Mouse (Mus musculus) forelimb bud, embryonic 11.5 days (tissue): ENCODE results near the gene Mov10l1.

Experiments used
- DNase-seq: peaks from one replicate; pipeline ENCODE4 v3.0.0-alpha.2; 2012; ENCODE audit warnings: low read depth, low spot score

Gene Mov10l1

GRCm38 (mm10) chr15:88982534-88983079 lies at the start of gene Mov10l1:
Gene Mov10l1, plus strand, starts transcription at chr15:88982909.
- DNase-seq: no peak

DNA sequence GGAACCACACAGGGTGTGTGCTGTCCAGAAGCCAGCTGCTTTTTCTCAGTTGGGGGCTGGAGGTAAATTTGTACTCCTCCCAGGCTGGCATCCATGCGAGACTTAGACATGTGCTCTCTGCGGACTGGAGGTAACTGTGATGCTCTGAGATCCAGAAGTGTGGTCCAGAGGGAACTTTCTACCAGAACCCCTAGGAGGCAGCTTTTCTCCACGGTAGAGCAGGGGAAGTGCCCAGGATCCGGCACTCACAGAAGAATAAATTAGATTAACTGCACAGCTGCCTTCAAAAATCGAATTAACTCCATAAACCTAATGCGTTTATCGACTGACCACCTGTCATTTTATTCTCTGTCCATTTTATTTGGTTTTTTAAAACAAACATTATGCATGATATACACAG lies 48.6 kb upstream of the Mov10l1 start:
- DNase-seq: no peak

- no peak for DNase-seq
Measured at GRCm38 (mm10) chr15:88936619-88937290, 46.0 kb upstream of the Mov10l1 start.

GRCm38 (mm10) chr15:88937291-88937650 lies 45.4 kb upstream of the Mov10l1 start:
- DNase-seq: no peak

DNA sequence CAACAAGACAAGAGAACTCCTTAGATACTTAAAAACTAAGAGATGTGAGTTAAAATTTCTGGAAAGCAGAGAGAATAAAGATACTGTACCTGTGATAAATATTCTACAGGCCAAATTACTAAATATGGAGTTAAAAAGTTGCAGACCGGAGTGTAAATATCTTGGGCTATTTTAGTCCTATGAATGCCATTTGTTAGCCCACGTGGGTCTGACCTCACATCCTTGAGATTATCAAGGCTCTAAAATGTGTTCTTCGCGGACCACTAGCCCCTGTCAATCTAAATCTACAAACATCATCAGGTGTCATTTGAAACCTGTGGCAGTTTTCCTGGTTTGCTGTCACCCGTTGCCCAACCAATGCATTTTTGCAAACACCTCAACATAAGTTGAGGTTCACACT lies 39.9 kb upstream of the Mov10l1 start:
- DNase-seq: no peak

- no peak for DNase-seq
Measured at GRCm38 (mm10) chr15:88943896-88944551, 38.7 kb upstream of the Mov10l1 start.

DNA sequence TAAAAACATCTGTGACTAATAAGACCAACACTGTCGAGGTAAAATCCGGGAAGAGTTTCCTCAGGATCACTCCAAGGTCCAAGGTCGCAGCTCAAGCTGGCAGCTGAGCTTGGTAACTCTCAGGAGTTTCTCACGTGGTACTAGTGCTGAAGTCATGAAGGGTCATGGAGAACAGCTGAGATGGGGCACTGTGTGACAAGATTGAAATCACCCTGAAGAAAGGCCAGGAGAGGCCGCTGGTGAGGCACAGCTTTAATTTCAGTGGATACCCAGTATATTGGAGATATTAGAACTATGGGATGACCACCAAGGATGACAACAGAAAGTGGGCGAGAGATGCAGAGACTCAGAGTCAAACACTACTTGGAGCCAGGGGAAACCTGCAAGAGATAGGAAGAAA lies 35.9 kb upstream of the Mov10l1 start:
- DNase-seq: no peak

GRCm38 (mm10) chr15:88951246-88951645 lies 31.5 kb upstream of the Mov10l1 start:
- DNase-seq: no peak

- no peak for DNase-seq
Measured at GRCm38 (mm10) chr15:88954368-88955072, 28.2 kb upstream of the Mov10l1 start, which contains the start of gene Ttll8. Gene Ttll8, minus strand, starts transcription at chr15:88954418.

- DNase-seq: no peak
Measured at GRCm38 (mm10) chr15:88955342-88955741, 27.4 kb upstream of the Mov10l1 start.

- no peak for DNase-seq
Measured at GRCm38 (mm10) chr15:88957522-88957921, 25.2 kb upstream of the Mov10l1 start.

- no peak for DNase-seq
Measured at GRCm38 (mm10) chr15:88964070-88964578, 18.6 kb upstream of the Mov10l1 start.

GRCm38 (mm10) chr15:88972300-88972699 lies 10.4 kb upstream of the Mov10l1 start:
- DNase-seq: no peak

GRCm38 (mm10) chr15:88978281-88979137 lies 4.2 kb upstream of the Mov10l1 start, which contains the start of gene Mlc1:
Gene Mlc1, minus strand, starts transcription at chr15:88979007.
- DNase-seq: no peak

DNA sequence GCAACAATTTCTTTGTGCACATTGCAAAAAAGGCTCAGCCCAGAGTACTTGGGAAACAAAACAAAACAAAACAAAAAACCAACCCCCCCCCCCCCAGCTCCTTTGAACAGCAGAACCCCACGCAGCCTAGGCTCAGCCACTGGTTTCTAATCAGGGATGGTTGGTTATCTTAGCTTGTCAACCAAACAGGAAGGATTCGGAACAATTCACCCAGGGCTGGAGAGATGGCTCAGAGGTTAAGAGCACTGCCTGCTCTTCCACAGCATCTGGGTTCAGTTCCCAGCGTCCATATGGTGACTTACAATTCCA lies 3.6 kb upstream of the Mov10l1 start:
- no peak for DNase-seq

GRCm38 (mm10) chr15:88989236-88989635 lies 6.5 kb downstream of the Mov10l1 start:
- DNase-seq: no peak

GRCm38 (mm10) chr15:88998636-88999035 lies 15.9 kb downstream of the Mov10l1 start:
- no peak for DNase-seq

DNA sequence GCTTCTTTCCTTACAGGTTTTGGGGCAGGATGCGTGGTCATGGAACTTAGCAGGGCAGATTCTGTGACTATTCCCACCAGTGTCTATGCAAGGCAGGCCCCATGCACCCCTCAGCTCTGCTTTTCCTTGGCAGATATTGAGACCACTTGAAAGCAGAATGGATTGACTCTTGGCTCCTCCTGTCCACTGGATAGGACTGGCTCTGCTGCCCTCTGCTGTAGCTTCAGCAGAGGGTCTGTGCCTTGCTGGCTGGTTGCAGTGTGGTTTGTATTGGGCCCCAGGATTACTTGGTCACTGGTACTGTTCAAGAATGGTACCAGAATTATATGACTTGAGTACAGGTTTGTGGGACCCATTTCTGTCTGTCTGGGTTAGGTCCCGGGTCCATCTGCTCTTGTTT lies 16.4 kb downstream of the Mov10l1 start:
- DNase-seq: no peak

DNA sequence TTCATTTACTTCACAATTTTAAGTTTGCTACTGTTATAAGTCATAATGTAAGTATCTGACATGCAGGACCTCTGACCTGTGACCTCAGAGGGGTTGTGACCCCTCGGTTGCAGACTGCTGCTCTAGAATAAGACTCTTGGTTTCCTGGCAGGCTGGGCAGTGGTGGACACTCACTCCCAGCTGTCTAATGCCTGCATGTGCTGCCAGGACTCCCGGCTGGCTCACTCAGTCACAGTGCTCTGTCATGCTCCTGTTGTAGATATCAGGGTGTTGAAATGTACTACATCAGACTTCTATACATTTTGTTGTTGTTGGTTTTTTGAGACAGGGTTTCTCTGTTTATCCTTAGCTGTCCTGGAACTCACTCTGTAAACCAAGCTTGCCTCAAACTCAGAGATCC lies 17.7 kb downstream of the Mov10l1 start:
- DNase-seq: no peak

DNA sequence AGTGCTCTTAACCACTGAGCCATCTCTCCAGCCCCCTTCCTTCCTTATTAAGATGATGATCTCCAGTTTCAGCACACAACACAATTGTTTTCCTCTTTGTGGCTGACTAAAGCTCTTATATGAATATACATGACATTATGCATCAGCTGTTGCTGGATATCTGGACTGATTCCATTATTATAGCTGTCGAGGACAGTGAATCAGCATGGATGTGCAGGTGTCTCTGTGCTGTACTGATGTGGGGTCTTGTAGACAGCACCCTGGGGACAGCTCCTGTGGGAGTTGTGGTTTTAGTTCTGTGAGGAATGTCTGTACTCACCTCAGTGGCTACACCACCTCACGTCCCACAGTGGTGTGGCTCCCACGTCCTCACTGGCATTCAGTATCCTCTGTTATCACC lies 18.5 kb downstream of the Mov10l1 start:
- no peak for DNase-seq

DNA sequence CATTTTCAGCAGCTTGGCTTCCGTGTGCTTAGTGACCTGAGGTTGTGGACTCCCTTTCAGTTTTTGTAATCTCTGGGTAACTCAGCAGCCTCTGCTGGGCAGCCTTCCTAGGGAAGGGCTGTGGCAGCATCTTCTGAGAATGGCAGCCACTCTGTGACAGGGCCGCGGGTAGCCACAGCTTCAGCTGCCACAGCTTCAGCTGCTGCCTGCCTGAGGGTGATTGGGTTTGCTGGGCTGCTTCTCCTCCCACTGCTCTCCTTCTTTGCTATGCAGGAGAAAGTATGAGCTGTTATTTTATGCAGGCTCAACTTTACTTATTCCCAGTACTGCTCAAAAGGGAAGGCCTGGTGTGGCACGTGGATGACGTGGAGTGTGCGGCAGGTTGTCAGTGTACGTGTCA lies 24.3 kb downstream of the Mov10l1 start:
- no peak for DNase-seq
